Mouse (Mus musculus) liver, embryonic 14.5 days (tissue): ENCODE measurements around the gene Rab3gap1. TPM values are rescaled to one million over a fixed set of nuclear protein-coding genes. Genes with fewer than 3 reads are reported as not detected.

Source experiments
- ATAC-seq: fragments of 200-750 bp; cut with Nextera tagmentation; 2 replicates; pipeline ENCODE4 v1.8.0; 2017; ENCODE audit warnings: moderate number of reproducible peaks, mild to moderate bottlenecking, moderate library complexity; ENCODE audit not compliant: insufficient read depth
- DNase-seq, 3 experiments: peaks; one replicate each; pipeline ENCODE4 v3.0.0-alpha.2; 2012 to 2013; ENCODE audit warnings: low read depth in 3 of 3, low spot score in 3 of 3
- H3K27ac ChIP-seq: fragments of 300-500 bp; sonication (generic); 2 replicates; pipeline ENCODE4 v1.5.1; 2014; ENCODE audit warnings: moderate library complexity, mild to moderate bottlenecking, control low read depth, inconsistent platforms
- H3K27me3 ChIP-seq: fragments of 300-500 bp; sonication (generic); 2 replicates; pipeline ENCODE4 v1.6.1; 2014; ENCODE audit warnings: mild to moderate bottlenecking, low read length, moderate library complexity; ENCODE audit not compliant: control insufficient read depth, insufficient read depth
- H3K36me3 ChIP-seq: fragments of 300-500 bp; sonication (generic); replicated peaks from 2 replicates; pipeline ENCODE4 v1.6.1; 2014; ENCODE audit warnings: low read depth; ENCODE audit not compliant: control insufficient read depth, insufficient read depth
- H3K4me1 ChIP-seq, 2 experiments: fragments of 200-500 bp in 1 of 2; fragments of 300-500 bp in 1 of 2; sonication (generic) in 1 of 2; replicated peaks; 2 replicates each; pipeline ENCODE4 v1.6.1; 2012 to 2014; ENCODE audit warnings: antibody characterized with exemption in 1 of 2, inconsistent platforms in 1 of 2, low read length in 1 of 2; ENCODE audit not compliant: control insufficient read depth in 2 of 2, insufficient read depth in 2 of 2
- H3K4me2 ChIP-seq: fragments of 300-500 bp; sonication (generic); 2 replicates; pipeline ENCODE4 v1.6.1; 2014; ENCODE audit warnings: low read depth, mild to moderate bottlenecking, control low read depth, moderate library complexity
- H3K4me3 ChIP-seq, 2 experiments: fragments of 200-500 bp in 1 of 2; fragments of 300-500 bp in 1 of 2; sonication (generic) in 1 of 2; 2 replicates each; pipeline ENCODE4 v1.5.1; 2012 to 2014; ENCODE audit warnings: low read depth in 2 of 2, low read length in 2 of 2, mild to moderate bottlenecking in 2 of 2, control low read depth in 1 of 2, inconsistent platforms in 1 of 2, moderate library complexity in 1 of 2; ENCODE audit not compliant: insufficient read depth in 1 of 2
- H3K9ac ChIP-seq: fragments of 300-500 bp; sonication (generic); replicated peaks from 2 replicates; pipeline ENCODE4 v1.6.1; 2014; ENCODE audit warnings: mild to moderate bottlenecking, control low read depth, moderate library complexity
- H3K9me3 ChIP-seq: fragments of 300-500 bp; sonication (generic); 2 replicates; pipeline ENCODE4 v1.6.1; 2016; ENCODE audit warnings: low read length, mixed read lengths; ENCODE audit not compliant: control insufficient read depth
- CTCF ChIP-seq: IDR thresholded peaks from 2 replicates; pipeline ENCODE4 v1.5.1; 2016; ENCODE audit warnings: antibody characterized with exemption, low read depth, control low read depth
- EP300 ChIP-seq: IDR thresholded peaks from 2 replicates; pipeline ENCODE4 v1.6.1; 2016; ENCODE audit warnings: antibody characterized with exemption, low read depth
- WGBS: fragments of 180-500 bp; shearing (Covaris S2); extraction: QIAGEN DNeasy Blood & Tissue Kit; methylation state at CpG from one replicate; pipeline ENCODE4 v1.1.7; 2014; ENCODE audit not compliant: insufficient replicate concordance; 5-methylcytosine and 5-hydroxymethylcytosine counted together
- polyA plus RNA-seq, 2 experiments: library from polyadenylated mRNA; depleted of rRNA in 1 of 2; stranded (reverse) in 1 of 2; unstranded in 1 of 2; fragments of >200 nt; fragmentation: Nextera tagmentation in 1 of 2; extraction: Ambion mirVana in 1 of 2; gene quantifications; 2 replicates each; pipeline versions ENCODE4 v1.2.1 to v1.2.3; 2012 to 2014

Rab3gap1 gene
- polyA plus RNA-seq, 2 experiments: 5.1 to 8.2 TPM

GRCm38 (mm10) chr1:127854486-127855222 is 13.9 kb upstream of the Rab3gap1 start, which contains the start of gene Map3k19:
TSS of gene Map3k19 (minus strand) at chr1:127855031.
- WGBS: 75% methylated on average over 14 of the region's 14 CpGs
- no peaks in the 10 kb centered on the region for H3K27me3 ChIP-seq
- no peak within 1 kb of the TSS for H3K9ac ChIP-seq
- TF ChIP-seq EP300 (no peak), CTCF (no peak)
- H3K4me2 ChIP-seq: no peak within 1 kb of the TSS
- H3K9me3 ChIP-seq: no peaks in the 10 kb centered on the region
- DNase-seq (no peak), ATAC-seq (no peak)
- no peaks in the 10 kb centered on the region for H3K36me3 ChIP-seq
- no peak within 1 kb of the TSS for H3K27ac ChIP-seq
- H3K4me3 ChIP-seq: no peak within 1 kb of the TSS
- H3K4me1 ChIP-seq: no peaks in the 10 kb centered on the region

GRCm38 (mm10) chr1:127858945-127859648 is 9.5 kb upstream of the Rab3gap1 start:
- ATAC-seq (no peak), DNase-seq (no peak)
- TF ChIP-seq EP300 (no peak), CTCF (no peak)
- H3K27me3 ChIP-seq: no peaks in the 10 kb centered on the region
- no peak overlapping the region for H3K4me2 ChIP-seq
- H3K4me1 ChIP-seq: no peaks in the 10 kb centered on the region
- H3K9ac ChIP-seq: no peak overlapping the region
- no peak overlapping the region for H3K27ac ChIP-seq
- no peak overlapping the region for H3K4me3 ChIP-seq
- H3K9me3 ChIP-seq: no peaks in the 10 kb centered on the region
- WGBS: 61% methylated on average over 9 of the region's 9 CpGs
- no peaks in the 10 kb centered on the region for H3K36me3 ChIP-seq

DNA sequence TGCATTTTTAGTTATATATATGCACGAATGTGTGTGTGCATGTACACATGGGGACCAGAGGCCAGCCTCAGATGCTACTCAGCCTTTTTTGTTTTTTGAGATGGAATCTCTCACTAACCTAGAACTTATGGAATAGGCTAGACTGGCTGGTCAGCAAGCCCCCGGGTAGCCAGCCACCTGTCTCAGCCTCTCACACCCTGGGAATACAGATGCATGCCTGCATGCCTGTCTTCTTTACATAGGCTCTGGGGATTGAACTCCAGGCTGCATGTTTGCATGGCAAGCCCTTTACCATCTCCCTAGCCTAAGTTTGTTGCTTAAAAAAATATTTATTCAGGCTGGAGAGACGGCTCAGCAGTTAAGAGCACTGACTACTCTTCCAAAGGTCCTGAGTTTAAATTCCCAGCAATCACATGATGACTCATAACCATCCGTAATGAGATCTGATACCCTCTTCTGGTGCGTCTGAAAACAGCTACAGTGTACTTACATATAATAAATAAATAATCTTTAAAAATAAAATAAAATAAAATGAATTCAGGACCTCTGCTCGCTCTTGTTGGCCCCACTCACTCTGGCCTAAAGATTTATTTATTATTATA is 8.7 kb upstream of the Rab3gap1 start:
- DNase-seq (no peak), ATAC-seq (no peak)
- TF ChIP-seq CTCF (no peak), EP300 (no peak)
- Histone ChIP-seq H3K27me3 (no peaks in the 10 kb centered on the region), H3K9ac (no peak overlapping the region), H3K4me3 (no peak overlapping the region), H3K4me1 (no peaks in the 10 kb centered on the region), H3K9me3 (no peaks in the 10 kb centered on the region), H3K27ac (no peak overlapping the region), H3K4me2 (no peak overlapping the region), H3K36me3 (no peaks in the 10 kb centered on the region)
- 60% methylated on average over 6 of the region's 6 CpGs for WGBS

GRCm38 (mm10) chr1:127860492-127860891 is 8.1 kb upstream of the Rab3gap1 start:
- H3K4me3 ChIP-seq: no peak overlapping the region
- DNase-seq: no peak
- no peak overlapping the region for H3K4me2 ChIP-seq
- no peaks in the 10 kb centered on the region for H3K36me3 ChIP-seq
- WGBS: 78% methylated on average over 4 of the region's 4 CpGs
- H3K9me3 ChIP-seq: no peaks in the 10 kb centered on the region
- H3K9ac ChIP-seq: no peak overlapping the region
- no peaks in the 10 kb centered on the region for H3K27me3 ChIP-seq
- H3K27ac ChIP-seq: no peak overlapping the region
- no peaks in the 10 kb centered on the region for H3K4me1 ChIP-seq
- ATAC-seq: no peak
- TF ChIP-seq EP300: no peak
- no peak for TF ChIP-seq CTCF

DNA sequence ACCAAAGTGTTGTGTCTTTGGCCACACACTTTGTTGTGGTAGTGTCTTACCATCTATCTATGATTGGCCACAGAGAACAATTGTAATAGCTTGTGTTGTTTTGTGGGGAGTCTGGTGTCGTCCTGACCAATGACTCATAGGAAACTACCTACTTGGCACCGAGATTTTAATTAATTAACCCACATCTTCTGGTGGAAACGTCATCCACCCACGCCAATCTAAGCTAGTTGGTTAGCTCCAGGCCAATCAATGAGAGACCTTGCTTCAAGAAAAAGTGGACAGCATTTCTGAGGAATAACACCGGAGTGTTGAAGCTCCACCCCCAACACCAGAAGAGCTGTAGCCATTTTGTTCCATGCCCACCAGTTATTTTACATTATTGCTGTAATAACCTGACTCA is 6.7 kb upstream of the Rab3gap1 start:
- Histone ChIP-seq H3K4me1 (no peaks in the 10 kb centered on the region), H3K36me3 (no peaks in the 10 kb centered on the region), H3K27me3 (no peaks in the 10 kb centered on the region), H3K27ac (no peak overlapping the region), H3K4me2 (no peak overlapping the region), H3K4me3 (no peak overlapping the region), H3K9me3 (no peaks in the 10 kb centered on the region), H3K9ac (no peak overlapping the region)
- TF ChIP-seq EP300 (no peak), CTCF (no peak)
- ATAC-seq: no peak
- WGBS: 69% methylated on average over 5 of the region's 5 CpGs
- no peak for DNase-seq
